Mouse (Mus musculus) stomach, embryonic 14.5 days (tissue): ENCODE data around the gene Ermap. TPM values are rescaled to one million over a fixed set of nuclear protein-coding genes. Genes with fewer than 3 reads are reported as not detected.
A peak's percentile ranks its signal among the peaks of the same experiment; 100 is the strongest.

ENCODE experiments used
- ATAC-seq: fragments of 200-750 bp; cut with Nextera tagmentation; 2 replicates; pipeline ENCODE4 v1.8.0; 2017; ENCODE audit warnings: low read depth, moderate TSS enrichment; ENCODE audit not compliant: insufficient number of reproducible peaks, insufficient read depth, low FRiP score
- H3K27ac ChIP-seq: fragments of 300-500 bp; sonication (generic); 2 replicates; pipeline ENCODE4 v1.5.1; 2014; ENCODE audit warnings: mild to moderate bottlenecking, low read length, moderate library complexity, mixed read lengths
- H3K27me3 ChIP-seq: fragments of 300-500 bp; sonication (generic); 2 replicates; pipeline ENCODE4 v1.6.1; 2014; ENCODE audit warnings: low read length, control low read depth, mixed read lengths; ENCODE audit not compliant: control insufficient read depth, insufficient read depth
- H3K36me3 ChIP-seq: fragments of 300-500 bp; sonication (generic); 2 replicates; pipeline ENCODE4 v1.6.1; 2014; ENCODE audit warnings: mild to moderate bottlenecking, control low read depth, low read length, moderate library complexity, mixed read lengths; ENCODE audit not compliant: control insufficient read depth, insufficient read depth
- H3K4me1 ChIP-seq: fragments of 300-500 bp; sonication (generic); 2 replicates; pipeline ENCODE4 v1.6.1; 2014; ENCODE audit warnings: low read length, control low read depth, mixed read lengths; ENCODE audit not compliant: control insufficient read depth, insufficient read depth
- H3K4me2 ChIP-seq: fragments of 300-500 bp; sonication (generic); replicated peaks from 2 replicates; pipeline ENCODE4 v1.6.1; 2014; ENCODE audit warnings: low read depth, low read length, control low read depth
- H3K4me3 ChIP-seq: fragments of 300-500 bp; sonication (generic); 2 replicates; pipeline ENCODE4 v1.5.1; 2014; ENCODE audit warnings: low read depth, low read length, control low read depth
- H3K9ac ChIP-seq: fragments of 300-500 bp; sonication (generic); replicated peaks from 2 replicates; pipeline ENCODE4 v1.6.1; 2014; ENCODE audit warnings: low read depth, mild to moderate bottlenecking, control low read depth, low read length, moderate library complexity, mixed read lengths
- H3K9me3 ChIP-seq: fragments of 300-500 bp; sonication (generic); 2 replicates; pipeline ENCODE4 v1.6.1; 2016; ENCODE audit warnings: low read depth, low read length, control low read depth; ENCODE audit not compliant: control insufficient read depth
- WGBS: fragments of 180-500 bp; shearing (Covaris S2); extraction: QIAGEN DNeasy Blood & Tissue Kit; methylation state at CpG from one replicate; pipeline ENCODE4 v1.1.7; 2014; 5-methylcytosine and 5-hydroxymethylcytosine counted together
- polyA plus RNA-seq: library from polyadenylated mRNA; unstranded; fragments of >200 nt; fragmentation: Nextera tagmentation; extraction: Ambion mirVana; gene quantifications from 2 replicates; pipeline ENCODE4 v1.2.1, GENCODE M21; 2014

Gene Ermap
- polyA plus RNA-seq, 1 experiment from 2014 or later: 1.5 TPM

GRCm38 (mm10) chr4:119162990-119163389 lies 26.8 kb downstream of the Ermap start:
- Histone ChIP-seq H3K9ac (no peak overlapping the region), H3K9me3 (no peaks in the 10 kb centered on the region), H3K4me1 (no peaks in the 10 kb centered on the region), H3K4me2 (no peak overlapping the region), H3K4me3 (no peak overlapping the region), H3K27ac (no peak overlapping the region), H3K36me3 (no peaks in the 10 kb centered on the region), H3K27me3 (no peaks in the 10 kb centered on the region)
- ATAC-seq: no peak
- WGBS: 74% methylated on average over 4 of the region's 4 CpGs

- H3K4me2 ChIP-seq: no peak overlapping the region
- H3K36me3 ChIP-seq: no peaks in the 10 kb centered on the region
- H3K27me3 ChIP-seq: no peaks in the 10 kb centered on the region
- no peak overlapping the region for H3K9ac ChIP-seq
- ATAC-seq: no peak
- no peaks in the 10 kb centered on the region for H3K9me3 ChIP-seq
- no peak overlapping the region for H3K27ac ChIP-seq
- 71% methylated on average over 3 of the region's 3 CpGs for WGBS
- H3K4me3 ChIP-seq: no peak overlapping the region
- no peaks in the 10 kb centered on the region for H3K4me1 ChIP-seq
Observed at GRCm38 (mm10) chr4:119161358-119161757, 28.5 kb downstream of the Ermap start.

- Histone ChIP-seq H3K36me3 (no peaks in the 10 kb centered on the region), H3K4me1 (no peaks in the 10 kb centered on the region), H3K9ac (no peak overlapping the region), H3K27me3 (no peaks in the 10 kb centered on the region), H3K4me2 (no peak overlapping the region), H3K4me3 (no peak overlapping the region), H3K27ac (no peak overlapping the region), H3K9me3 (no peaks in the 10 kb centered on the region)
- no peak for ATAC-seq
- WGBS: 73% methylated on average over 5 of the region's 5 CpGs
Observed at GRCm38 (mm10) chr4:119157891-119158290, 31.9 kb downstream of the Ermap start.

DNA sequence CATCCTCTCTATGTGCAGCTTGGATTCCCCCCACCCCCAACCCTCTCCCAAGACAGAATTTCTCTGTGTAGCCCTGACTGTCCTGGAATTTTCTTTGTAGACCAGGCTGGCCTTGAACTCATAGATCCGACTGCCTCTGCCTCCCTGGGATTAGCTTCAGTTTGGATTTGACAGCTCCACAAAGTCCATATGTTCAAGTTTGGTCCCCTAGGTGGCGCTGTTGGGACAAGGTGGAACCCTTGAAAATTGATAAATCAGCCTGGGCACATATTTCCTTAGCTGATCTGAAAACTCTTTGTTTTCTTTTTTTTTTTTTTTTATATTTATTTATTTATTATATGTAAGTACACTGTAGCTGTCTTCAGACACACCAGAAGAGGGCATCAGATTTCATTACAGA lies 32.6 kb downstream of the Ermap start:
- H3K27me3 ChIP-seq: no peaks in the 10 kb centered on the region
- no peak overlapping the region for H3K4me3 ChIP-seq
- no peaks in the 10 kb centered on the region for H3K4me1 ChIP-seq
- H3K4me2 ChIP-seq: no peak overlapping the region
- H3K9me3 ChIP-seq: no peaks in the 10 kb centered on the region
- 33% methylated on average over 2 of the region's 2 CpGs for WGBS
- no peaks in the 10 kb centered on the region for H3K36me3 ChIP-seq
- no peak overlapping the region for H3K27ac ChIP-seq
- H3K9ac ChIP-seq: no peak overlapping the region
- ATAC-seq: no peak

- H3K4me1 ChIP-seq: no peaks in the 10 kb centered on the region
- no peak overlapping the region for H3K4me2 ChIP-seq
- ATAC-seq: no peak
- H3K36me3 ChIP-seq: no peaks in the 10 kb centered on the region
- H3K9me3 ChIP-seq: no peaks in the 10 kb centered on the region
- 79% methylated on average over 11 of the region's 11 CpGs for WGBS
- no peaks in the 10 kb centered on the region for H3K27me3 ChIP-seq
- no peak overlapping the region for H3K4me3 ChIP-seq
- H3K27ac ChIP-seq: no peak overlapping the region
- H3K9ac ChIP-seq: no peak overlapping the region
Observed at GRCm38 (mm10) chr4:119148741-119149140, 41.1 kb downstream of the Ermap start.

DNA sequence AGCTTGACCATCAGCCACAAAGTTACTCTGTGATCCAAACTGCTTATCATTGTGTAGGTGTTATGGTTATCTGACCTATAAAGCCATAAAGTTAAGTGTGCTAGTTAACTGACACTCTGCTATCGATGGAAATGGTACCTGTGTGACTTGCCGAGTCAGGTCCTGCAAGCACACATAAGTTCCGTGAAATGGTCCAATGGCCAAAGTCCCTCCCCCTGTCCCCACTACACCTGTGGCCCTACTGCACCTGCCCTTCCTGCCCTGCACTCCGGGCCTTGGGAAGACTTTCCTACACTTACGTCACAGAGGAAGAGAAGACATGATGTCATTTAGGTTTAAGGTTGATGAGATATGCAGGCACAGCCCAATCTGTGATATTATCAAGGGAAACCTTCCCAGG lies 42.5 kb downstream of the Ermap start:
- Histone ChIP-seq H3K27me3 (no peaks in the 10 kb centered on the region), H3K4me3 (no peak overlapping the region), H3K4me1 (no peaks in the 10 kb centered on the region), H3K9me3 (no peaks in the 10 kb centered on the region), H3K36me3 (no peaks in the 10 kb centered on the region), H3K4me2 (no peak overlapping the region), H3K27ac (no peak overlapping the region), H3K9ac (no peak overlapping the region)
- WGBS: 87% methylated on average over 5 of the region's 5 CpGs
- no peak for ATAC-seq

DNA sequence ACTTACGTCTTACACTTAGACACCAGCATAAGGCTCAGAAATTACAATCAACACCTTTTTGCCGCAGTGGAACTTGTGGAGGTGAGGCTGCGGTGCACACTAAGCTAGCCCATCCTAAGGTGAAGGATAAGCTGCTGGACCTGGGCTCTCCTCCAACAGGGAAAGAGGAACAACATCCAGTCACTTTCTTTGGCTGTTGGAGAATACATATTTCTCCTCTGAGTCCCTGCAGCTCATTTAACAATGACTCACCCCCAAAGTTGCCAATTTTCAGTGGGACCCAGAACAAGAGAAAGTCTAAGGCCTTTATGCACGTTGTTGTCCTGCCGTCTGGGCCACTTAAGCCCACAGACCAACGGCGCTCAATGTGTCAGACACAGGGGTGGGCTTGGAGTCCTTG lies 43.0 kb downstream of the Ermap start:
- WGBS: 84% methylated on average over 7 of the region's 7 CpGs
- no peak for ATAC-seq
- H3K27me3 ChIP-seq: no peaks in the 10 kb centered on the region

GRCm38 (mm10) chr4:119142230-119142871 lies 47.5 kb downstream of the Ermap start:
- H3K9ac ChIP-seq: no peak overlapping the region
- 27% methylated on average over 24 of the region's 24 CpGs for WGBS
- H3K4me3 ChIP-seq: no peak overlapping the region

More for the DNA sequence above, 43.0 kb downstream of the Ermap start:
- Histone ChIP-seq H3K9me3 (no peaks in the 10 kb centered on the region), H3K27ac (no peak overlapping the region), H3K9ac (no peak overlapping the region), H3K4me1 (no peaks in the 10 kb centered on the region), H3K4me2 (no peak overlapping the region), H3K4me3 (no peak overlapping the region), H3K36me3 (no peaks in the 10 kb centered on the region)

GRCm38 (mm10) chr4:119141191-119141590 lies 48.6 kb downstream of the Ermap start:
- H3K9me3 ChIP-seq: no peaks in the 10 kb centered on the region
- peaks cover 12% of the 10 kb centered on the region for H3K36me3 ChIP-seq
- H3K4me1 ChIP-seq: no peaks in the 10 kb centered on the region
- no peak overlapping the region for H3K4me3 ChIP-seq
- 63% methylated on average over 10 of the region's 10 CpGs for WGBS
- H3K27ac ChIP-seq: no peak overlapping the region
- no peaks in the 10 kb centered on the region for H3K27me3 ChIP-seq
- no peak overlapping the region for H3K4me2 ChIP-seq
- no peak overlapping the region for H3K9ac ChIP-seq
- ATAC-seq: no peak

More at GRCm38 (mm10) chr4:119142230-119142871, 47.5 kb downstream of the Ermap start:
- no peaks in the 10 kb centered on the region for H3K9me3 ChIP-seq
- no peaks in the 10 kb centered on the region for H3K4me1 ChIP-seq
- H3K4me2 ChIP-seq: peak overlapping the region; percentile 26
- no peaks in the 10 kb centered on the region for H3K27me3 ChIP-seq
- no peak overlapping the region for H3K27ac ChIP-seq
- H3K36me3 ChIP-seq: peaks cover under 1% of the 10 kb centered on the region; the same call in 1 of the 2 replicates
- ATAC-seq: 0 out of 2 replicates have a peak, but pooled peaks have one; percentile 47
